Comparison of ENCODE assay signal across 26 mouse cellular contexts in genomic region chr3:31346540-31346939, GRCm38 (mm10). TPM values are rescaled to one million over a fixed set of nuclear protein-coding genes. Genes with fewer than 3 reads are reported as not detected.
DNase-seq lines count a peak whose midpoint lies in the region; ATAC-seq lines count a peak whose summit lies in the region.
"Had no signal": no experiment of that assay in that cellular context is flagged by ENCODE, and none has a peak within 500 bp of the region (broad histone marks: within the 10 kb centered on the region; RNA-seq: fewer than 3 reads in every experiment).

No protein-coding gene starts in this region.

- peak; percentile 64 for DNase-seq in MN1 (ENCODE audit: low spot score)
- DNase-seq in cerebellum, adult 9-11 months = no peak
- DNase-seq: adrenal gland, adult 2 months; adrenal gland, postnatal 10 days; adrenal gland, postnatal 36 days; B cell, adult 2 months; cerebellum, adult 11-12 months; cerebellum, adult 2 months; cerebellum, adult 9-10 months; cerebellum, postnatal 14 days; cerebellum, postnatal 36 days; embryo, embryonic 11 days had no signal

- no peaks in the 10 kb centered on the region for H3K4me1 ChIP-seq in hindbrain, embryonic 13.5 days (replicated peaks)
- no peaks in the 10 kb centered on the region for H3K4me1 ChIP-seq in hindbrain, embryonic 12.5 days
- no peaks in the 10 kb centered on the region for H3K4me1 ChIP-seq in neural tube, embryonic 12.5 days
- H3K4me1 ChIP-seq in neural tube, embryonic 15.5 days = no peaks in the 10 kb centered on the region
- H3K4me1 ChIP-seq: embryonic facial prominence, embryonic 13.5 days; embryonic facial prominence, embryonic 15.5 days; forebrain, embryonic 10.5 days; forebrain, embryonic 12.5 days had no signal

- no peaks in the 10 kb centered on the region for H3K27me3 ChIP-seq in hindbrain, embryonic 13.5 days
- H3K27me3 ChIP-seq in hindbrain, embryonic 12.5 days = no peaks in the 10 kb centered on the region
- H3K27me3 ChIP-seq in neural tube, embryonic 12.5 days (replicated peaks) = no peaks in the 10 kb centered on the region
- no peaks in the 10 kb centered on the region for H3K27me3 ChIP-seq in neural tube, embryonic 15.5 days (replicated peaks)
- H3K27me3 ChIP-seq: CH12.LX; embryonic facial prominence, embryonic 13.5 days; embryonic facial prominence, embryonic 15.5 days; forebrain, embryonic 12.5 days had no signal

- no peak overlapping the region for H3K4me2 ChIP-seq in hindbrain, embryonic 13.5 days
- no peak overlapping the region for H3K4me2 ChIP-seq in hindbrain, embryonic 12.5 days (replicated peaks)
- no peak overlapping the region for H3K4me2 ChIP-seq in neural tube, embryonic 12.5 days (replicated peaks)
- no peak overlapping the region for H3K4me2 ChIP-seq in neural tube, embryonic 15.5 days
- H3K4me2 ChIP-seq: embryonic facial prominence, embryonic 13.5 days; embryonic facial prominence, embryonic 15.5 days; forebrain, embryonic 12.5 days had no signal

- H3K9ac ChIP-seq in hindbrain, embryonic 13.5 days = no peak overlapping the region
- no peak overlapping the region for H3K9ac ChIP-seq in hindbrain, embryonic 12.5 days
- no peak overlapping the region for H3K9ac ChIP-seq in neural tube, embryonic 12.5 days
- no peak overlapping the region for H3K9ac ChIP-seq in neural tube, embryonic 15.5 days (replicated peaks)
- H3K9ac ChIP-seq: embryonic facial prominence, embryonic 13.5 days; embryonic facial prominence, embryonic 15.5 days; forebrain, embryonic 12.5 days had no signal

- no peak overlapping the region for H3K27ac ChIP-seq in hindbrain, embryonic 13.5 days
- H3K27ac ChIP-seq in hindbrain, embryonic 12.5 days = no peak overlapping the region
- H3K27ac ChIP-seq in neural tube, embryonic 12.5 days = no peak overlapping the region
- no peak overlapping the region for H3K27ac ChIP-seq in neural tube, embryonic 15.5 days (replicated peaks)
- H3K27ac ChIP-seq: embryonic facial prominence, embryonic 13.5 days; embryonic facial prominence, embryonic 15.5 days; forebrain, embryonic 10.5 days; forebrain, embryonic 12.5 days had no signal

- no peaks in the 10 kb centered on the region for H3K36me3 ChIP-seq in hindbrain, embryonic 13.5 days
- no peaks in the 10 kb centered on the region for H3K36me3 ChIP-seq in hindbrain, embryonic 12.5 days
- no peaks in the 10 kb centered on the region for H3K36me3 ChIP-seq in neural tube, embryonic 12.5 days
- no peaks in the 10 kb centered on the region for H3K36me3 ChIP-seq in neural tube, embryonic 15.5 days
- H3K36me3 ChIP-seq: embryonic facial prominence, embryonic 13.5 days; embryonic facial prominence, embryonic 15.5 days; forebrain, embryonic 10.5 days; forebrain, embryonic 12.5 days; G1E had no signal

- 65% methylated on average over 4 of the region's 4 CpGs for WGBS in hindbrain, embryonic 13.5 days
- 75% methylated on average over 4 of the region's 4 CpGs for WGBS in hindbrain, embryonic 12.5 days
- 73% methylated on average over 4 of the region's 4 CpGs for WGBS in neural tube, embryonic 12.5 days
- WGBS in neural tube, embryonic 15.5 days = 49% methylated on average over 4 of the region's 4 CpGs

- peak; percentile 57; the same call in 1 of the 2 replicates for ATAC-seq in hindbrain, embryonic 13.5 days (ENCODE audit: low FRiP score)
- no peak for ATAC-seq in hindbrain, embryonic 12.5 days (ENCODE audit: low FRiP score)
- ATAC-seq in neural tube, embryonic 12.5 days (ENCODE audit: low FRiP score, low read depth) = peak; percentile 68; the same call in 1 of the 2 replicates
- no peak; the same call in 1 of the 2 replicates for ATAC-seq in neural tube, embryonic 15.5 days (ENCODE audit: low FRiP score)
- ATAC-seq: CD4-positive, CD25-positive, alpha-beta regulatory T cell, adult 4 months; forebrain, embryonic 14.5 days; forebrain, embryonic 16.5 days had no signal

- no peak overlapping the region for H3K4me3 ChIP-seq in hindbrain, embryonic 13.5 days
- H3K4me3 ChIP-seq in hindbrain, embryonic 12.5 days = no peak overlapping the region
- no peak overlapping the region for H3K4me3 ChIP-seq in neural tube, embryonic 12.5 days
- H3K4me3 ChIP-seq in neural tube, embryonic 15.5 days (replicated peaks) = no peak overlapping the region
- H3K4me3 ChIP-seq: embryonic facial prominence, embryonic 13.5 days; embryonic facial prominence, embryonic 15.5 days; erythroblast, embryonic 14.5 days; forebrain, embryonic 10.5 days; forebrain, embryonic 12.5 days had no signal

- no peaks in the 10 kb centered on the region for H3K9me3 ChIP-seq in hindbrain, embryonic 13.5 days
- no peaks in the 10 kb centered on the region for H3K9me3 ChIP-seq in hindbrain, embryonic 12.5 days (replicated peaks)
- no peaks in the 10 kb centered on the region for H3K9me3 ChIP-seq in neural tube, embryonic 12.5 days
- H3K9me3 ChIP-seq in neural tube, embryonic 15.5 days (replicated peaks) = no peaks in the 10 kb centered on the region
- H3K9me3 ChIP-seq: embryonic facial prominence, embryonic 13.5 days; embryonic facial prominence, embryonic 15.5 days; forebrain, embryonic 10.5 days; forebrain, embryonic 12.5 days; G1E had no signal

RNA-seq across cellular contexts. Expression of gene Slc7a14, which starts 36.4 kb away (rescaled TPM):
- polyA plus RNA-seq in hindbrain, embryonic 13.5 days (2015; fragmentation: Nextera tagmentation; extraction: Ambion mirVana) = 3.8 and 4.8 TPM in 2 replicates
- polyA plus RNA-seq in hindbrain, embryonic 12.5 days (2016; fragmentation: Nextera tagmentation; extraction: Ambion mirVana) = 2.0 TPM in 2 replicates
- 2.4 and 2.7 TPM in 2 replicates for polyA plus RNA-seq in neural tube, embryonic 12.5 days (2016; fragmentation: Nextera tagmentation; extraction: Ambion mirVana)
- 7.2 and 7.4 TPM in 2 replicates for polyA plus RNA-seq in neural tube, embryonic 15.5 days (2015; fragmentation: Nextera tagmentation; extraction: Ambion mirVana)
- polyA plus RNA-seq: CD4-positive, CD25-positive, alpha-beta regulatory T cell, adult 4 months; erythroblast, embryonic 14.5 days; G1E had no signal

Comparison
In these comparisons a context has a peak if more than half of its experiments do, and no peak if none do; other contexts are left out.
1. ATAC-seq: peak in hindbrain, embryonic 13.5 days (single experiment) and neural tube, embryonic 12.5 days (single experiment); none in hindbrain, embryonic 12.5 days (single experiment) and neural tube, embryonic 15.5 days (single experiment).